8 mouse cellular contexts compared by ENCODE assay signal in the genomic region with DNA sequence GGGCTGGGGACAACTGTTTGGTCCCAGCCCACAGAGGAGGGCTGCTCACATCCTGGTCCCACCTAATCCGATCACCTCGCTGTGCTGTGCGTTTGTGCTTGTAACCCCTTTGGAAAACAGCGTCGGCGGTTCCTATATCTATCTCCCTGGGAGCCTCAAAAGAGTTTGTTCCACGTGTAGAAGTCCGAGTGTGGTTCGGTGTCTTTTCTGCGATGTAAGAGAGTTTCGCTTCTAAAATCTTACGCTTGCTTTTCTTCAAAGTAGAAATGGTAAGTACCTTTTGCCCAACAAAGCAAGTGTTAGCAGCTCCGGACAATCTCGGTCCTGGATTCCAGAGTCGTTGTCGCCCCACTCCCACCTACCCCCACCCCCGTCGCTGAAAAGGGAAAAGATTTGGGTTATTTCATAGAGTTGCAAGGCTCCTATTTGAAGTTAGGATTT. TPM values are rescaled to one million over a fixed set of nuclear protein-coding genes. Genes with fewer than 3 reads are reported as not detected.
A peak's percentile ranks its signal among the peaks of the same experiment; 100 is the strongest.
DNase-seq lines count a peak whose midpoint lies in the region; ATAC-seq and TF ChIP-seq lines count a peak whose summit lies in the region.

No protein-coding gene starts in this region.

- no peaks in the 10 kb centered on the region for H3K36me3 ChIP-seq in embryonic facial prominence, embryonic 14.5 days (ENCODE audit: control insufficient read depth, insufficient read depth, low read length)
- H3K36me3 ChIP-seq in intestine, embryonic 15.5 days, result no peaks in the 10 kb centered on the region
- H3K36me3 ChIP-seq in neural tube, embryonic 13.5 days, result no peaks in the 10 kb centered on the region

- no peak for TF ChIP-seq POLR2A in lung, adult 2 months (IDR thresholded peaks at IDR 0.05; ENCODE audit: borderline replicate concordance, extremely low read depth, low read depth, low read length)

- H3K4me2 ChIP-seq in embryonic facial prominence, embryonic 14.5 days (ENCODE audit: low read depth, low read length), result peak overlapping the region; percentile 100
- H3K4me2 ChIP-seq in intestine, embryonic 15.5 days (replicated peaks), result peak overlapping the region; percentile 100
- H3K4me2 ChIP-seq in neural tube, embryonic 13.5 days, result peak overlapping the region; percentile 95

- no peaks in the 10 kb centered on the region for H3K9me3 ChIP-seq in embryonic facial prominence, embryonic 14.5 days (ENCODE audit: control insufficient read depth, low read length)
- H3K9me3 ChIP-seq in intestine, embryonic 15.5 days, result no peaks in the 10 kb centered on the region
- no peaks in the 10 kb centered on the region; the same call in 1 of the 2 replicates for H3K9me3 ChIP-seq in neural tube, embryonic 13.5 days

- DNase-seq in lung, adult 2 months, result no peak
- no peak for DNase-seq in lung, postnatal 14 days
- DNase-seq in embryonic facial prominence, embryonic 14.5 days (ENCODE audit: low spot score), result peak; percentile 22
- no peak for DNase-seq in B cell, adult 2 months
- DNase-seq in cerebellum, adult 11-12 months, result no peak

- no peak for TF ChIP-seq CTCF in lung, adult 2 months (IDR thresholded peaks at IDR 0.05; ENCODE audit: insufficient read depth, low read length)

- no peak overlapping the region for H3K27ac ChIP-seq in embryonic facial prominence, embryonic 14.5 days (replicated peaks; ENCODE audit: low read depth, low read length)
- no peak overlapping the region for H3K27ac ChIP-seq in intestine, embryonic 15.5 days
- H3K27ac ChIP-seq in neural tube, embryonic 13.5 days (replicated peaks), result no peak overlapping the region

- H3K27me3 ChIP-seq in embryonic facial prominence, embryonic 14.5 days (replicated peaks; ENCODE audit: control insufficient read depth, insufficient read depth, low read length), result peaks cover 54% of the 10 kb centered on the region
- H3K27me3 ChIP-seq in intestine, embryonic 15.5 days (replicated peaks), result peaks cover 32% of the 10 kb centered on the region
- H3K27me3 ChIP-seq in neural tube, embryonic 13.5 days, result peaks cover 57% of the 10 kb centered on the region

- 0 out of 2 replicates have a peak, but pooled peaks have one; percentile 9 for ATAC-seq in embryonic facial prominence, embryonic 14.5 days (ENCODE audit: low read depth)
- no peak; the same call in 1 of the 2 replicates for ATAC-seq in intestine, embryonic 15.5 days
- ATAC-seq in neural tube, embryonic 13.5 days (ENCODE audit: low read depth), result peak; percentile 40; the same call in 1 of the 2 replicates
- ATAC-seq in monocyte, adult 5-6 weeks (replicated peaks; ENCODE audit: insufficient number of reproducible peaks, low FRiP score, low TSS enrichment, poor library complexity, severe bottlenecking), result no peak

- peak overlapping the region; percentile 37 for H3K4me3 ChIP-seq in lung, adult 2 months (replicated peaks; ENCODE audit: extremely low read depth, low read depth, low read length)
- peak overlapping the region; percentile 65 for H3K4me3 ChIP-seq in embryonic facial prominence, embryonic 14.5 days (ENCODE audit: low read depth, low read length)
- peak overlapping the region; percentile 59 for H3K4me3 ChIP-seq in intestine, embryonic 15.5 days (replicated peaks)
- H3K4me3 ChIP-seq in neural tube, embryonic 13.5 days, result peak overlapping the region; percentile 72

- peaks cover 8% of the 10 kb centered on the region for H3K4me1 ChIP-seq in lung, adult 2 months (ENCODE audit: control insufficient read depth, insufficient read depth, low read length)
- no peaks in the 10 kb centered on the region for H3K4me1 ChIP-seq in embryonic facial prominence, embryonic 14.5 days (ENCODE audit: control insufficient read depth, insufficient read depth, low read length)
- peaks cover 15% of the 10 kb centered on the region for H3K4me1 ChIP-seq in intestine, embryonic 15.5 days (replicated peaks)
- peaks cover 23% of the 10 kb centered on the region for H3K4me1 ChIP-seq in neural tube, embryonic 13.5 days (replicated peaks)

- whole genome bisulfite sequencing in lung, adult 2 months, result 2% methylated on average over 18 of the region's 18 CpGs
- WGBS in embryonic facial prominence, embryonic 14.5 days, result 2% methylated on average over 18 of the region's 18 CpGs
- WGBS in intestine, embryonic 15.5 days, result 1% methylated on average over 18 of the region's 18 CpGs
- WGBS in neural tube, embryonic 13.5 days, result 3% methylated on average over 18 of the region's 18 CpGs

- peak overlapping the region; percentile 58 for H3K9ac ChIP-seq in embryonic facial prominence, embryonic 14.5 days (ENCODE audit: low read depth, low read length)
- peak overlapping the region; percentile 39 for H3K9ac ChIP-seq in intestine, embryonic 15.5 days
- H3K9ac ChIP-seq in neural tube, embryonic 13.5 days, result peak overlapping the region; percentile 76

RNA-seq across cellular contexts. Expression of a gene that starts 0.9 kb away (rescaled TPM):
- 0.11 and 0.12 TPM in 2 replicates for polyA plus RNA-seq in lung, adult 2 months (2012; rRNA removed)
- polyA plus RNA-seq in embryonic facial prominence, embryonic 14.5 days (2014; fragmentation: Nextera tagmentation; extraction: Ambion mirVana), result 12.8 and 15.8 TPM in 2 replicates
- 0.89 and 0.93 TPM in 2 replicates for polyA plus RNA-seq in intestine, embryonic 15.5 days (2015; fragmentation: Nextera tagmentation; extraction: Ambion mirVana)
- 8.6 and 11.5 TPM in 2 replicates for polyA plus RNA-seq in neural tube, embryonic 13.5 days (2015; fragmentation: Nextera tagmentation; extraction: Ambion mirVana)
- 0.58 TPM in 1 of 3 replicates, not detected in the others for total RNA-seq in monocyte, adult 5-6 weeks (2017)

Comparison
In these comparisons a context has a peak if more than half of its experiments do, and no peak if none do; other contexts are left out.
1. ATAC-seq: peak in embryonic facial prominence, embryonic 14.5 days (single experiment) and neural tube, embryonic 13.5 days (single experiment); none in intestine, embryonic 15.5 days (single experiment) and monocyte, adult 5-6 weeks (single experiment).
2. Peak in every context shown above with its lines, with median percentiles within 50 percentile points of each other: H3K4me3 ChIP-seq, H3K4me2 ChIP-seq and H3K9ac ChIP-seq.